Mouse (Mus musculus) stomach, embryonic 16.5 days (tissue): Measurements from ENCODE around the gene Dguok. TPM values are rescaled to one million over a fixed set of nuclear protein-coding genes. Genes with fewer than 3 reads are reported as not detected.

Experiments used
- ATAC-seq: fragments of 200-750 bp; cut with Nextera tagmentation; 2 replicates; pipeline ENCODE4 v1.8.0; 2017; ENCODE audit warnings: moderate number of reproducible peaks, moderate TSS enrichment; ENCODE audit not compliant: insufficient read depth, low FRiP score
- H3K27ac ChIP-seq: fragments of 300-500 bp; sonication (generic); 2 replicates; pipeline ENCODE4 v1.5.1; 2014; ENCODE audit warnings: low read length
- H3K27me3 ChIP-seq: fragments of 300-500 bp; sonication (generic); 2 replicates; pipeline ENCODE4 v1.6.1; 2014; ENCODE audit warnings: low read length, control low read depth, mixed read lengths; ENCODE audit not compliant: control insufficient read depth, insufficient read depth
- H3K36me3 ChIP-seq: fragments of 300-500 bp; sonication (generic); 2 replicates; pipeline ENCODE4 v1.6.1; 2014; ENCODE audit warnings: low read length; ENCODE audit not compliant: control insufficient read depth, insufficient read depth
- H3K4me1 ChIP-seq: fragments of 300-500 bp; sonication (generic); 2 replicates; pipeline ENCODE4 v1.6.1; 2014; ENCODE audit warnings: low read length, control low read depth, mixed read lengths; ENCODE audit not compliant: control insufficient read depth, insufficient read depth
- H3K4me2 ChIP-seq: fragments of 300-500 bp; sonication (generic); 2 replicates; pipeline ENCODE4 v1.6.1; 2014; ENCODE audit warnings: low read depth, low read length, mixed read lengths
- H3K4me3 ChIP-seq: fragments of 300-500 bp; sonication (generic); replicated peaks from 2 replicates; pipeline ENCODE4 v1.5.1; 2014; ENCODE audit warnings: mild to moderate bottlenecking, low read length
- H3K9ac ChIP-seq: fragments of 300-500 bp; sonication (generic); 2 replicates; pipeline ENCODE4 v1.6.1; 2014; ENCODE audit warnings: low read length
- H3K9me3 ChIP-seq: fragments of 300-500 bp; sonication (generic); replicated peaks from 2 replicates; pipeline ENCODE4 v1.6.1; 2016; ENCODE audit warnings: low read length, control low read depth; ENCODE audit not compliant: control insufficient read depth
- WGBS: fragments of 180-500 bp; shearing (Covaris S2); extraction: QIAGEN DNeasy Blood & Tissue Kit; methylation state at CpG from one replicate; pipeline ENCODE4 v1.1.7; 2014; 5-methylcytosine and 5-hydroxymethylcytosine counted together
- polyA plus RNA-seq: library from polyadenylated mRNA; unstranded; fragments of >200 nt; fragmentation: Nextera tagmentation; extraction: Ambion mirVana; gene quantifications from 2 replicates; pipeline ENCODE4 v1.2.1, GENCODE M21; 2015

The Dguok gene
- polyA plus RNA-seq, 1 experiment from 2014 or later = 69.5 TPM

DNA sequence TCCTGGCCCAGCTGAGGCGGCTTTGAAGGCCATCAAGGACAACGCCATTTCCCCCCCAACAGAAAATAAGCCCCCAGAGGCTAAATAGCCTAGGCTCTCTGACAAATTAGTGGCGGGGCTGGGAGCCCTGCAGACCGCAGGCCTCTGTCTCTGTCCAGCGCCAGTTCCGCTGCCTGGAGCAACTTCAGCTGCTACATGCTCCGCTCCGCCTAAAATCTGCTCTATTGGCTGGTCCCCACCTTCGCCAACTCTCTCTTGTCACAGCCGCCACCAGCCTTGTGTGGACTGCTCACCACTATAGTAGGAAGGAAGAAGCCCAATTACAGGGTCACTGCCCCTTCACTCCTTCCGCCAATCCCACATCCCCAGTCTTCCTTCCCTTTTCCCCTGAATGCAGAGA, 53.1 kb downstream of the Dguok start:
- Histone ChIP-seq H3K27me3 (no peaks in the 10 kb centered on the region), H3K4me3 (peak overlapping the region; percentile 87), H3K4me2 (peak overlapping the region; percentile 95), H3K9me3 (no peaks in the 10 kb centered on the region), H3K4me1 (peaks cover 75% of the 10 kb centered on the region), H3K36me3 (no peaks in the 10 kb centered on the region), H3K27ac (no peak overlapping the region; the same call in 1 of the 2 replicates), H3K9ac (peak overlapping the region; percentile 96)
- 29% methylated on average over 11 of the region's 11 CpGs for WGBS
- ATAC-seq = no peak

DNA sequence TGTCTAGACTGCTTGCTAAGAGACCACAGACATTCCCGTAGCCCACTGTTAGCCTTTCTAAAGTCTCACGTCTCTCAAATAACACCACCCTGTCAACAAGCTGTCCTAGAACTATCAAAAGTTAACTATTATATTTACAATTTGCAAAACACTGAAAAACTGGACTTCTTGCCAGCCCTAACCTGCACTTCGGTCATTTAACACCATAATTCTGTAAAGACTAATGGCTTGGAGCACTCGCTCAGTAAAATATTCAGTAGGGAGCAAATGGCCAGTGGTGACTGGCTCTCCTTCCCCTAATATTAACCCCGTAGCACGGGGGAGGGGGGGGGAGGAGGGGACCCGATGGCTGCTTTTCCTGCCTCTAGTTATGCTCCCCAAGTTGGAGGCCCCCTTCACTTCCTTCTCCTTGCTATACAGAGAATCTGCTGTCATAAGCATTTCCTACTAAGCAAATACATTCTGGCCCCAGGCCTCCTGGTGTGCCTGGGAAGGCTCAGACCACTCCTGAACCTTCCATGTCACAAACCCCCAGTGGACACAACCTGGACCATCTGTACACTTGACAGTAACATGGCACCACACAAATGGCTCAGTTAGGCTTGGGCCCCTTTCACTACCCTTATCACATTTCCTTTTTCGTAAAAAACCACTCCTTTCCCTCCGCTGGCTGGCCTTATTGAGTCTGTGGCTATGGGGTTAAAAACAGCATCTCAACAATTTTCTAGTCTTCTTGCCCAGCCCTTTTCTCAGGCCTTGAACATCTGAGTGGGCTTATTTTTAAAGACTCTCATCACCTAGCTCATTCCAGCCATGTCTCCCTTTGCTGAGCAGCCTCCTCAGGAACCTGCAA, 56.1 kb downstream of the Dguok start:
- Histone ChIP-seq H3K27ac (0 out of 2 replicates have a peak overlapping the region, but pooled peaks have one; percentile 1), H3K27me3 (no peaks in the 10 kb centered on the region)
- ATAC-seq = no peak

DNA sequence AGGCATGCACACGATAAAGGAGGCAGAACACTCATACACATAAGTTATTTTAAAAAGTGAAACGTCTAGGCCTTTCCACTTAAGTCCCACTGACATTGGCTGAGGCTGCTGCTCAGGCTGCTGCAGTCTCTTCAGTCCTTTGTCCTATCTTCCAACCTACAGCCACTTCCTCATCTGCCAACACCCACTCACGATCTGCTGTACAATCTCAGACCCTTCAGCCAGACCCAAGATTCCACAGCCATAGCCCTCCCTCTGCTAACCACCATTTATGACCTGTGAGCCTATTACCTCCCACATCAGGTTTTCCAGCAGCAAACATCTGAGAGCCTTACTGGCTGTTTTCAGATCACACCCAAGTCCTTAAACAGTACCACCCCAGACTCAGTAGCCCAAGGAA, 57.3 kb downstream of the Dguok start:
- Histone ChIP-seq H3K9ac (no peak overlapping the region), H3K4me2 (no peak overlapping the region), H3K9me3 (no peaks in the 10 kb centered on the region), H3K27me3 (no peaks in the 10 kb centered on the region), H3K36me3 (no peaks in the 10 kb centered on the region), H3K4me3 (no peak overlapping the region), H3K4me1 (peaks cover 78% of the 10 kb centered on the region), H3K27ac (0 out of 2 replicates have a peak overlapping the region, but pooled peaks have one; percentile 1)
- ATAC-seq = no peak
- WGBS = 38% methylated on average over 3 of the region's 3 CpGs

More for the DNA sequence above, 56.1 kb downstream of the Dguok start:
- peaks cover 83% of the 10 kb centered on the region for H3K4me1 ChIP-seq
- WGBS = 48% methylated on average over 9 of the region's 9 CpGs
- no peaks in the 10 kb centered on the region for H3K36me3 ChIP-seq
- H3K4me3 ChIP-seq = no peak overlapping the region
- no peaks in the 10 kb centered on the region for H3K9me3 ChIP-seq
- H3K4me2 ChIP-seq = no peak overlapping the region; the same call in 1 of the 2 replicates
- H3K9ac ChIP-seq = peak overlapping the region; percentile 11; the same call in 1 of the 2 replicates

GRCm38 (mm10) chr6:83448911-83449310, 57.9 kb downstream of the Dguok start:
- Histone ChIP-seq H3K9me3 (no peaks in the 10 kb centered on the region), H3K27me3 (no peaks in the 10 kb centered on the region), H3K9ac (no peak overlapping the region), H3K4me3 (no peak overlapping the region), H3K4me1 (peaks cover 78% of the 10 kb centered on the region), H3K36me3 (no peaks in the 10 kb centered on the region), H3K27ac (0 out of 2 replicates have a peak overlapping the region, but pooled peaks have one; percentile 1), H3K4me2 (no peak overlapping the region)
- WGBS = 70% methylated on average over 4 of the region's 4 CpGs
- ATAC-seq = no peak

DNA sequence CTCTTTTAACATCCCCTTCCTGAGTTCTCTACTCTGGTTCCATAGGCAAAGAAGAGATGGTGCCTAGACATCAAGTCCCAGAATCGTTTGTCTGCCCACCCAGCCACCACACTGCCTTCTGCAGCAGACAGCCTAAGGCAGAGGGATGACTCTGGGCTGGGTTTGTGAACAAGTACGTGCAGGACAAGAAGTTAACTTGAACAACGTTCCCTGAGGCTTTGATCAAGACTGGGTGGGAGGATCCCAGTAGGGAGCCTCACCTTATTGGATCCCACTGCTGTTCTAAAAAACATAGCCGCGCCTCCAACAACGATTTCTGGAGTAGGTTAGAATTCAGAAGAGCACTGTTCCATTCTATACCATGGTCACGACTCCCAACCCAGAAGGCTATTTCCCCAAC, 59.7 kb downstream of the Dguok start:
- H3K4me3 ChIP-seq = no peak overlapping the region
- 70% methylated on average over 7 of the region's 7 CpGs for WGBS
- ATAC-seq = no peak

GRCm38 (mm10) chr6:83445796-83446195, 61.0 kb downstream of the Dguok start:
- H3K9me3 ChIP-seq = no peaks in the 10 kb centered on the region
- no peak overlapping the region for H3K4me3 ChIP-seq
- H3K9ac ChIP-seq = no peak overlapping the region
- H3K4me2 ChIP-seq = no peak overlapping the region
- WGBS = 74% methylated on average over 2 of the region's 2 CpGs
- H3K36me3 ChIP-seq = no peaks in the 10 kb centered on the region
- H3K4me1 ChIP-seq = peaks cover 73% of the 10 kb centered on the region
- no peaks in the 10 kb centered on the region for H3K27me3 ChIP-seq
- no peak for ATAC-seq
- H3K27ac ChIP-seq = no peak overlapping the region

More for the DNA sequence above, 59.7 kb downstream of the Dguok start:
- Histone ChIP-seq H3K4me2 (no peak overlapping the region), H3K4me1 (peaks cover 80% of the 10 kb centered on the region), H3K27me3 (no peaks in the 10 kb centered on the region), H3K9ac (no peak overlapping the region), H3K36me3 (no peaks in the 10 kb centered on the region), H3K9me3 (no peaks in the 10 kb centered on the region), H3K27ac (no peak overlapping the region)

DNA sequence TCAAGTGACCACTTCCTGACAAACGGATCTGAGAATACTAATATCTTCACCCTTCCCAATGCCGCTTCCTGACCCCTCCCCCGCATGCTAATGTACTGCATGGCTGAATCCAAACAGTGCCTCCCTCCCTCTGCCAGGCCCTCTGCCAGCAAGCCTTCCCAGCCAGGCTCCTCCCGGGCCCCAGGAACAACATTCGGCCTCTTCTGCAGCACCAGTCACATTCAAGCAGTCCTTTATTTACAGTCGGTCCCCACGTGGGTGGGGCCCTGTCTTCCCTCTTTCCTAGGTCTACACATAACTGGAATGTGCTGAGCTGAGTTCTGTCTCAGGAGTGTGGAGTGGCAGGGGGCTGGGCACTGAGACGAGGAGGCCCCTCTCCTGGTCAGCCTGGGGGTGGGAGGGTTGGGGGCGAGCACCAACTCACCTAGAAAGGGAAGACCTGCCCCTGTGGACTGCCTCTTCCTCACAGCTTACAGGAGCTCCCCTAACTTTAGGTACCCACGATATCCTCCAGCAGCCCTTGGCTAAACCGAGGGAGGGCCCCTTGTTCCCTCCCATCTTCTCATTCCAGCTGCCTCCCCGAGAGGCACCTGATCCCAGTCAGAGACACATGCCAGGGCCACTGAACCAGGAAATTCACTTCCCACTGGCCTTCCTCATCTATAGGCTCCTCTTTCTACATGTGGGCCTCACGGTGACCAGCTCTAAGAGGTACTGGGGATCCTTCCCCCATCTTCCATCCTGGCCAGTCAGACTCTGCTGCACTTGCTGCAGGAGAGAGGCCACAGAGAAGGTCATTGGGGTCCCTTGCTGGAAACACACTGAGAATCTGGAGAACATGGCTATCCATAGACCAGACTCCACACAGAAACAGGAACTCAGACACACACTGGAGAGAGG, 63.1 kb downstream of the Dguok start:
- peak; percentile 69 for ATAC-seq
- Histone ChIP-seq H3K4me2 (peak overlapping the region; percentile 65), H3K9me3 (no peaks in the 10 kb centered on the region), H3K4me3 (peak overlapping the region; percentile 16; the same call in 1 of the 2 replicates), H3K27ac (peak overlapping the region; percentile 91), H3K9ac (peak overlapping the region; percentile 48), H3K36me3 (no peaks in the 10 kb centered on the region), H3K4me1 (peaks cover 72% of the 10 kb centered on the region), H3K27me3 (no peaks in the 10 kb centered on the region)
- WGBS = 7% methylated on average over 13 of the region's 13 CpGs

DNA sequence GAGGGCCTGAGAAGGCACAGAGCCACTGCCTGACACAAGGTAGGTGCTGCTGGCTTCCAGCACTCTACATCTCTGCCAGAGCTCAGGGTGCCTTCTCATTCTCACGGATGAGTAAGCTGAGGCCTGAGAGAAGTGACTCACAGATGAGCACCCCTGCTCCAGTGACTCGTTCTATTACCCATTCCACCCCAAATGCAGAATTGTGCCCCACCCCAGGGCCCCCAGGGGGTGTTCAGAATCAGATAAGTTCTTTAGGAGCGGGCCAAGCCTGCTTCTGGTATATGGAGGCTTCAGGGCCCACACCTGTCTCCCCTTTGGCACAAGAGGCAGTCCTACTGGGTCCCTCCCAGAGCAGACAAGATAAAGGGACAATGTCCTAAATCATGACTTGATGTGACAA, 64.1 kb downstream of the Dguok start:
- peaks cover 75% of the 10 kb centered on the region for H3K4me1 ChIP-seq
- peak overlapping the region; percentile 75 for H3K9ac ChIP-seq
- H3K27me3 ChIP-seq = no peaks in the 10 kb centered on the region
- peak overlapping the region; percentile 91 for H3K27ac ChIP-seq
- ATAC-seq = no peak
- H3K9me3 ChIP-seq = no peaks in the 10 kb centered on the region
- peak overlapping the region; percentile 77 for H3K4me3 ChIP-seq
- H3K4me2 ChIP-seq = peak overlapping the region; percentile 65
- H3K36me3 ChIP-seq = no peaks in the 10 kb centered on the region
- 35% methylated on average over 3 of the region's 3 CpGs for WGBS
